ENCODE assay signal across 8 mouse cellular contexts in the genomic region with DNA sequence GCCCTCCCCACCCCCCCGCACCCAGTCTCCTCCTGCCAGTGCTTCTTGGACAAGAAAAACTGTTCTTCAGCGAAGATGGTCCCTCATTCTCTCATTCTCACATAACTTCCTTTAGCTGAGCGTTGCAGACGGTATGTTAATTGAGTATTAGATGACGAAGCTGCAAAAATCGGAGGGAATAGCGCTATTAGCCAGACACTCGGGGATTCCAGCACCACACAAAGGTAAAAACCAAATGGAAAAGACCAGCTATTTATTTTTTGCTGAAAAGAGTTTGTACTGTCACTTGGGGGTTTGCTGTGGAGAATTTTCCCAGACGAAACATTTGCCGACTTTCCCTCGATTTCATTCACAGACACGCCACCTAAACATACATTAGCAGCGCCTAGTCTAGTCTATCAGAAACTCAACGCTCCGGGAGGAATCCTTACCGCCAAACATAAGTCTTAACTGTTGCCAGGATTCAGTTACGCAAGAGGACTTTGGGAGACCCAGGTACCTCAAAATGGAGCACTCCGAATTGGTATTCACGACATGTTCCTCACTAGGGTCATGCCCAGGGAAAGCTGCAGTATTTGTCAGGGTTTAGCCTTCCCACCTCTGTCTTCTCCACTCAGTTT.
A peak's percentile ranks its signal among the peaks of the same experiment; 100 is the strongest.
DNase-seq lines count a peak whose midpoint lies in the region; ATAC-seq and TF ChIP-seq lines count a peak whose summit lies in the region.

No protein-coding gene starts in this region.

- H3K27ac ChIP-seq in heart, postnatal 0 days (ENCODE audit: low read depth), result no peak overlapping the region
- H3K27ac ChIP-seq in embryonic facial prominence, embryonic 13.5 days, result peak overlapping the region; percentile 95
- H3K27ac ChIP-seq in intestine, embryonic 15.5 days, result peak overlapping the region; percentile 81
- H3K27ac ChIP-seq in midbrain, postnatal 0 days (ENCODE audit: low read depth, low read length), result no peak overlapping the region

- peak overlapping the region; percentile 77 for H3K4me2 ChIP-seq in heart, postnatal 0 days (ENCODE audit: low read depth, low read length)
- peak overlapping the region; percentile 59 for H3K4me2 ChIP-seq in embryonic facial prominence, embryonic 13.5 days
- peak overlapping the region; percentile 54 for H3K4me2 ChIP-seq in intestine, embryonic 15.5 days (replicated peaks)
- peak overlapping the region; percentile 64 for H3K4me2 ChIP-seq in midbrain, postnatal 0 days (ENCODE audit: low read depth, low read length, poor library complexity, severe bottlenecking)

- peak overlapping the region; percentile 41; the same call in 1 of the 2 replicates for H3K4me3 ChIP-seq in heart, postnatal 0 days (ENCODE audit: low read depth, low read length)
- peak overlapping the region; percentile 31 for H3K4me3 ChIP-seq in embryonic facial prominence, embryonic 13.5 days
- no peak overlapping the region for H3K4me3 ChIP-seq in intestine, embryonic 15.5 days (replicated peaks)
- peak overlapping the region; percentile 32 for H3K4me3 ChIP-seq in midbrain, postnatal 0 days (ENCODE audit: low read depth, low read length)

- H3K4me1 ChIP-seq in heart, postnatal 0 days (ENCODE audit: control insufficient read depth, insufficient read depth), result peaks cover 19% of the 10 kb centered on the region; the same call in 1 of the 2 replicates
- peaks cover 40% of the 10 kb centered on the region for H3K4me1 ChIP-seq in embryonic facial prominence, embryonic 13.5 days
- peaks cover 9% of the 10 kb centered on the region; the same call in 1 of the 2 replicates for H3K4me1 ChIP-seq in intestine, embryonic 15.5 days (replicated peaks)
- peaks cover 8% of the 10 kb centered on the region; the same call in 1 of the 2 replicates for H3K4me1 ChIP-seq in midbrain, postnatal 0 days (ENCODE audit: insufficient read depth, low read length)

- no peak for TF ChIP-seq CTCF in heart, postnatal 0 days (IDR thresholded peaks at IDR 0.05; ENCODE audit: low read depth)
- TF ChIP-seq CTCF in midbrain, postnatal 0 days (IDR thresholded peaks at IDR 0.05), result no peak

- DNase-seq in heart, postnatal 0 days (ENCODE audit: low spot score), result no peak
- DNase-seq in heart, postnatal 4 days, result no peak
- no peak for DNase-seq in midbrain, postnatal 0 days (ENCODE audit: low spot score)
- DNase-seq in urinary bladder, postnatal 10 days (ENCODE audit: low spot score), result no peak
- DNase-seq in ovary, adult 18-20 months (ENCODE audit: low spot score), result no peak
- DNase-seq in adrenal gland, postnatal 4 days (ENCODE audit: low spot score in 2 of 2), result no peak

- no peaks in the 10 kb centered on the region for H3K9me3 ChIP-seq in heart, postnatal 0 days (replicated peaks; ENCODE audit: control insufficient read depth, low read length)
- no peaks in the 10 kb centered on the region for H3K9me3 ChIP-seq in embryonic facial prominence, embryonic 13.5 days
- no peaks in the 10 kb centered on the region for H3K9me3 ChIP-seq in intestine, embryonic 15.5 days
- no peaks in the 10 kb centered on the region for H3K9me3 ChIP-seq in midbrain, postnatal 0 days (ENCODE audit: low read length)

- no peak for TF ChIP-seq EP300 in heart, postnatal 0 days (IDR thresholded peaks at IDR 0.05; ENCODE audit: low read depth)

- H3K27me3 ChIP-seq in heart, postnatal 0 days (ENCODE audit: control insufficient read depth, insufficient read depth, low read length), result 0 out of 2 replicates have a peak, but pooled peaks cover 13% of the 10 kb centered on the region
- no peaks in the 10 kb centered on the region for H3K27me3 ChIP-seq in embryonic facial prominence, embryonic 13.5 days
- no peaks in the 10 kb centered on the region for H3K27me3 ChIP-seq in intestine, embryonic 15.5 days (replicated peaks)
- no peaks in the 10 kb centered on the region for H3K27me3 ChIP-seq in midbrain, postnatal 0 days (ENCODE audit: insufficient read depth, low read length)

- H3K36me3 ChIP-seq in heart, postnatal 0 days (replicated peaks; ENCODE audit: control insufficient read depth, insufficient read depth, low read length), result no peaks in the 10 kb centered on the region
- H3K36me3 ChIP-seq in embryonic facial prominence, embryonic 13.5 days, result no peaks in the 10 kb centered on the region
- no peaks in the 10 kb centered on the region for H3K36me3 ChIP-seq in intestine, embryonic 15.5 days
- H3K36me3 ChIP-seq in midbrain, postnatal 0 days (ENCODE audit: insufficient read depth, low read length), result no peaks in the 10 kb centered on the region

- no peak overlapping the region for H3K9ac ChIP-seq in heart, postnatal 0 days (replicated peaks; ENCODE audit: low read depth, low read length)
- H3K9ac ChIP-seq in embryonic facial prominence, embryonic 13.5 days, result peak overlapping the region; percentile 58
- no peak overlapping the region for H3K9ac ChIP-seq in intestine, embryonic 15.5 days
- 0 out of 2 replicates have a peak overlapping the region, but pooled peaks have one; percentile 26 for H3K9ac ChIP-seq in midbrain, postnatal 0 days (replicated peaks; ENCODE audit: low read length, poor library complexity, severe bottlenecking)

- 48% methylated on average over 19 of the region's 19 CpGs for WGBS in heart, postnatal 0 days
- 14% methylated on average over 19 of the region's 19 CpGs for WGBS in embryonic facial prominence, embryonic 13.5 days
- WGBS in intestine, embryonic 15.5 days, result 33% methylated on average over 19 of the region's 19 CpGs
- WGBS in midbrain, postnatal 0 days, result 29% methylated on average over 19 of the region's 19 CpGs

- no peak for ATAC-seq in heart, postnatal 0 days (ENCODE audit: insufficient read depth, low read depth)
- no peak for ATAC-seq in embryonic facial prominence, embryonic 13.5 days (ENCODE audit: insufficient number of reproducible peaks, insufficient read depth, low FRiP score, low TSS enrichment, low read depth)
- ATAC-seq in intestine, embryonic 15.5 days, result no peak
- ATAC-seq in midbrain, postnatal 0 days (ENCODE audit: low FRiP score), result no peak

Comparison
In these comparisons a context has a peak if more than half of its experiments do, and no peak if none do; other contexts are left out.
1. H3K27ac ChIP-seq: peak in embryonic facial prominence, embryonic 13.5 days (single experiment) and intestine, embryonic 15.5 days (single experiment); none in heart, postnatal 0 days (single experiment) and midbrain, postnatal 0 days (single experiment).
2. H3K9ac ChIP-seq: peak in embryonic facial prominence, embryonic 13.5 days (single experiment) and midbrain, postnatal 0 days (single experiment); none in heart, postnatal 0 days (single experiment) and intestine, embryonic 15.5 days (single experiment).
3. Peak in every context shown above with its lines, with median percentiles within 50 percentile points of each other: H3K4me2 ChIP-seq.